Mouse (Mus musculus): ENCODE measurements at regions not wholly inside any gene's neighbourhood (a gene's known extent, or its start where the extent isn't known, plus 50 kb on each side); places are given as distances from the start of the nearest gene placed in this dataset.
A peak's percentile ranks its signal among the peaks of the same experiment; 100 is the strongest.

DNA sequence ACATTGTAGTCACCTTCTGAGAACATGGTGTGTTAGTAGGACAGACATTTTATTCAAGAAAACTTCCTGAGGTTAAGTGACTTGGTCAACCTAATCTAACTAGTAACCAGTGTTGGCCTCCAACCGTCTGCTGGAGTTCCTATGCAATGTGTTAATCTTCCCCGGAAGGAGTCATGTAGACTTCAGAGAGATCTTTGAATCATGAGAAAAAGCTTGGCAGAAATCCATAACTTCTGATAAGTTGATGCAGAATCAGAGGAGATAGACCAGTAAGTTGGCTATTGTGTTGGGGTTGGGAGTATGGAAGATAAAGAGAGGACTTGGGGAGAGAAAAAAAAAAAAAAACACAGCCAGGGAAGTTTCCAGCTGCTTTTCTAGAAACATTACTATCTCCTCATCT, 1424.9 kb upstream of the A1bg start:
- Histone ChIP-seq H3K9me3 (replicated peaks; ENCODE audit: control insufficient read depth, low read length) (no peaks in the 10 kb centered on the region), H3K27me3 (ENCODE audit: control insufficient read depth, insufficient read depth, low read length) (no peaks in the 10 kb centered on the region), H3K4me3 (ENCODE audit: low read depth, low read length) (no peak overlapping the region), H3K4me1 (ENCODE audit: control insufficient read depth, insufficient read depth, low read length) (no peaks in the 10 kb centered on the region), H3K9ac (replicated peaks; ENCODE audit: low read length) (no peak overlapping the region), H3K4me2 (ENCODE audit: low read depth, low read length) (no peak overlapping the region), H3K27ac (replicated peaks; ENCODE audit: low read depth, low read length) (no peak overlapping the region), H3K36me3 (replicated peaks; ENCODE audit: control insufficient read depth, insufficient read depth, low read depth, low read length) (no peaks in the 10 kb centered on the region)
- ATAC-seq (replicated peaks; ENCODE audit: insufficient number of reproducible peaks, low FRiP score, low TSS enrichment, low read depth) = no peak
- 87% methylated on average over 2 of the region's 2 CpGs for WGBS
- no peak for DNase-seq (ENCODE audit: low spot score)

GRCm38 (mm10) chr15:62345893-62346292, 1423.1 kb upstream of the A1bg start:
- no peaks in the 10 kb centered on the region for H3K36me3 ChIP-seq (replicated peaks; ENCODE audit: control insufficient read depth, insufficient read depth, low read depth, low read length)
- no peaks in the 10 kb centered on the region for H3K9me3 ChIP-seq (replicated peaks; ENCODE audit: control insufficient read depth, low read length)
- H3K4me2 ChIP-seq (ENCODE audit: low read depth, low read length) = no peak overlapping the region
- ATAC-seq (replicated peaks; ENCODE audit: insufficient number of reproducible peaks, low FRiP score, low TSS enrichment, low read depth) (no peak), DNase-seq (ENCODE audit: low spot score) (no peak)
- H3K9ac ChIP-seq (replicated peaks; ENCODE audit: low read length) = no peak overlapping the region
- H3K4me1 ChIP-seq (ENCODE audit: control insufficient read depth, insufficient read depth, low read length) = no peaks in the 10 kb centered on the region
- 76% methylated on average over 5 of the region's 5 CpGs for WGBS
- no peak overlapping the region for H3K4me3 ChIP-seq (ENCODE audit: low read depth, low read length)
- no peak overlapping the region for H3K27ac ChIP-seq (replicated peaks; ENCODE audit: low read depth, low read length)
- H3K27me3 ChIP-seq (ENCODE audit: control insufficient read depth, insufficient read depth, low read length) = no peaks in the 10 kb centered on the region

DNA sequence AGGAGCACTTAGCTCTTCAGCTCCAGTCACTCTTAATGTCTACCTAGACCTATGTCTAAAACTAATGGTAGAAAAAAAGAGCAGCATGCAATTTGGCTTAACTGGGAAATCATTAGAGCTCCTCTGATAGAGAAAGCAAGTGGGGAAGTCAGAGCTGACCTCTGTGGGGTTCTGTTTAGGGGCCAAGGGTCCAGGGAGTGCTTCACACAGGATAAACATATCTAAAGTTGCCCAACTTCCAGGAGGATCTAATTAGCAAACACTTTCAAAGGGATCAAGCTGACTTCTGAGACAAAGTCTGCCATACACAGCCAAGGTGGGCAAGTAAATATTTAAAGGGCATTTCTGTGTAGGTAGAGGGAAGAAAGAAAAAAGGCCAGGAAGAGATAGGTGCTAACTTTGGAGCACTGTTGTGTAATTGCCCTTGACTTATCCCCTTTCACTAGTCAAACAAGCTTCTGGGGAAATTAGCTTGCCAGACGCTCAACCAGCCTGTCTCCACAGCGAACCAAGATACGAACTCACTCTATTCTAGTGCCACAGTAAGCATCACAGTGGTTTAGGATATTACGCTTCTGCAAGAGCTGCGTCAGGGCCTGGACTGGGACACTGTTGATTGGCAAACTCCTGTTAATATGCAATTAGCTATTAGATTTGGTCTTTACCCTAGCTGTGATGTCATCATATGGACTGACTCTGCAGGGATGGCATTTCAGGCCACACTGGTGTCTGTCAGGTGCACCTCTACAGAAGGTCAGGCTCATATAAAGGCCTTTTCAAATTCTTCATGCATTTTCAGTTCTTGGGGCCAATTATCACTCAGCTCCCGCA, 1413.9 kb upstream of the A1bg start:
- H3K27ac ChIP-seq (replicated peaks; ENCODE audit: low read depth, low read length) = no peak overlapping the region
- DNase-seq (ENCODE audit: low spot score) (no peak), ATAC-seq (replicated peaks; ENCODE audit: insufficient number of reproducible peaks, low FRiP score, low TSS enrichment, low read depth) (no peak)
- 82% methylated on average over 6 of the region's 6 CpGs for WGBS
- no peaks in the 10 kb centered on the region for H3K27me3 ChIP-seq (ENCODE audit: control insufficient read depth, insufficient read depth, low read length)
- H3K9me3 ChIP-seq (replicated peaks; ENCODE audit: control insufficient read depth, low read length) = no peaks in the 10 kb centered on the region
- H3K36me3 ChIP-seq (replicated peaks; ENCODE audit: control insufficient read depth, insufficient read depth, low read depth, low read length) = no peaks in the 10 kb centered on the region
- H3K9ac ChIP-seq (replicated peaks; ENCODE audit: low read length) = no peak overlapping the region
- H3K4me3 ChIP-seq (ENCODE audit: low read depth, low read length) = no peak overlapping the region
- no peaks in the 10 kb centered on the region for H3K4me1 ChIP-seq (ENCODE audit: control insufficient read depth, insufficient read depth, low read length)
- no peak overlapping the region for H3K4me2 ChIP-seq (ENCODE audit: low read depth, low read length)

GRCm38 (mm10) chr15:62334256-62335009, 1411.6 kb upstream of the A1bg start:
- no peaks in the 10 kb centered on the region for H3K27me3 ChIP-seq (ENCODE audit: control insufficient read depth, insufficient read depth, low read length)
- H3K9me3 ChIP-seq (replicated peaks; ENCODE audit: control insufficient read depth, low read length) = no peaks in the 10 kb centered on the region
- DNase-seq (ENCODE audit: low spot score) (no peak), ATAC-seq (replicated peaks; ENCODE audit: insufficient number of reproducible peaks, low FRiP score, low TSS enrichment, low read depth) (no peak)
- no peak overlapping the region for H3K4me3 ChIP-seq (ENCODE audit: low read depth, low read length)
- no peaks in the 10 kb centered on the region for H3K4me1 ChIP-seq (ENCODE audit: control insufficient read depth, insufficient read depth, low read length)
- H3K4me2 ChIP-seq (ENCODE audit: low read depth, low read length) = no peak overlapping the region
- no peak overlapping the region for H3K27ac ChIP-seq (replicated peaks; ENCODE audit: low read depth, low read length)
- H3K9ac ChIP-seq (replicated peaks; ENCODE audit: low read length) = no peak overlapping the region
- no peaks in the 10 kb centered on the region for H3K36me3 ChIP-seq (replicated peaks; ENCODE audit: control insufficient read depth, insufficient read depth, low read depth, low read length)
- 91% methylated on average over 4 of the region's 4 CpGs for WGBS

DNA sequence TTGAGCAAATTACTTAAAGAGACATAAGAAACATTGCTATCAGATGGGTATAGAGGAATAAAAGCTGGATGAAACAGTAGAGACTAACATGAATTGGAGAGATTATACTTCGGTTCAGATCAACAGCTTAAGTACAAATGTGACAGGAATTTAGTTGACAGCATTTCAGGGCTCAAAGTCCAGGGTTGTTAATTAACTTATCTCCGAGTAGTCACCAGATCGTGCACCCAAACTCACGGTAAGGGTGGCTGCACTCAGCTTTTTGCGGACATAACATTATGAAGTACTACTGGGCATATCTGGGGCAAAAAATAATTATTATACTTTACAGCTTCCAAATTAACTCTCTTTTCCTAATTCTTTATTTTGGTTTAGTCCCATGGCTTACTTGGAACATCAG, 1409.3 kb upstream of the A1bg start:
- no peaks in the 10 kb centered on the region for H3K27me3 ChIP-seq (ENCODE audit: control insufficient read depth, insufficient read depth, low read length)
- H3K27ac ChIP-seq (replicated peaks; ENCODE audit: low read depth, low read length) = no peak overlapping the region
- 79% methylated on average over 5 of the region's 5 CpGs for WGBS

DNA sequence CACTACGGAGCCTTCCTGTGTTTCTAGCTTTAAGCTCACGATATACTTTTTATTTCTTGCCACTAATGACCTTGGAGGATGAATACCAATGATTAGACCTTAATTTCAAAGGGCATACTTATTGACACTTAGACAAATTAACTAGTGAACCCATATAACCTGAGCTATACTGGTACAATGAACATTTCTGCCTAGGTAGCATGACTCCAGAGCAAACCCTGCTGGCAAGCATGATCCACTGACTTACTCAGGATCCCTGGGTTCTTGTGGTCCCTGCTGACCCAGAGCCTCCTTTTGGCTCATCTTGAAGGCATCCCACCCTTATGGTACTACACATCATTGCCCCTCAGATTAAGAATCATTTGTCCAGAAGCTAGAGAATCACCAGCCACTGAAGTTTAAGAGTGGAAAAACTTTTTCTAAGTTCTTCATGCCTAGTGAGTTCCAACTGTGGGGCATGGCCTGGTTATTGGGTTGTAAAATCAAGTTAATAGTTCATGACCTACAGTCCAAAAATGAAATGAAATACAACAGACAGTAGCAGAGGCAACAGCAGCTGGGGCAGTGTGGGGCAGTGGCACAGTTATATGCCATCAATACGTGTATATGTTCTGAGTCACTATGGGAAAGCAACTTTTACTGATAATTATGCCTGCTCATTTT, 1408.5 kb upstream of the A1bg start:
- no peaks in the 10 kb centered on the region for H3K9me3 ChIP-seq (replicated peaks; ENCODE audit: control insufficient read depth, low read length)
- no peak overlapping the region for H3K4me2 ChIP-seq (ENCODE audit: low read depth, low read length)
- no peaks in the 10 kb centered on the region for H3K4me1 ChIP-seq (ENCODE audit: control insufficient read depth, insufficient read depth, low read length)
- H3K9ac ChIP-seq (replicated peaks; ENCODE audit: low read length) = no peak overlapping the region
- 94% methylated on average over 3 of the region's 3 CpGs for WGBS
- no peak for DNase-seq (ENCODE audit: low spot score)
- H3K27me3 ChIP-seq (ENCODE audit: control insufficient read depth, insufficient read depth, low read length) = no peaks in the 10 kb centered on the region
- H3K4me3 ChIP-seq (ENCODE audit: low read depth, low read length) = no peak overlapping the region
- no peak for ATAC-seq (replicated peaks; ENCODE audit: insufficient number of reproducible peaks, low FRiP score, low TSS enrichment, low read depth)
- no peaks in the 10 kb centered on the region for H3K36me3 ChIP-seq (replicated peaks; ENCODE audit: control insufficient read depth, insufficient read depth, low read depth, low read length)
- H3K27ac ChIP-seq (replicated peaks; ENCODE audit: low read depth, low read length) = no peak overlapping the region

More for the DNA sequence above, 1409.3 kb upstream of the A1bg start:
- Histone ChIP-seq H3K36me3 (replicated peaks; ENCODE audit: control insufficient read depth, insufficient read depth, low read depth, low read length) (no peaks in the 10 kb centered on the region), H3K4me2 (ENCODE audit: low read depth, low read length) (no peak overlapping the region), H3K9ac (replicated peaks; ENCODE audit: low read length) (no peak overlapping the region), H3K9me3 (replicated peaks; ENCODE audit: control insufficient read depth, low read length) (no peaks in the 10 kb centered on the region), H3K4me3 (ENCODE audit: low read depth, low read length) (no peak overlapping the region), H3K4me1 (ENCODE audit: control insufficient read depth, insufficient read depth, low read length) (no peaks in the 10 kb centered on the region)
- no peak for DNase-seq (ENCODE audit: low spot score)
- no peak for ATAC-seq (replicated peaks; ENCODE audit: insufficient number of reproducible peaks, low FRiP score, low TSS enrichment, low read depth)

DNA sequence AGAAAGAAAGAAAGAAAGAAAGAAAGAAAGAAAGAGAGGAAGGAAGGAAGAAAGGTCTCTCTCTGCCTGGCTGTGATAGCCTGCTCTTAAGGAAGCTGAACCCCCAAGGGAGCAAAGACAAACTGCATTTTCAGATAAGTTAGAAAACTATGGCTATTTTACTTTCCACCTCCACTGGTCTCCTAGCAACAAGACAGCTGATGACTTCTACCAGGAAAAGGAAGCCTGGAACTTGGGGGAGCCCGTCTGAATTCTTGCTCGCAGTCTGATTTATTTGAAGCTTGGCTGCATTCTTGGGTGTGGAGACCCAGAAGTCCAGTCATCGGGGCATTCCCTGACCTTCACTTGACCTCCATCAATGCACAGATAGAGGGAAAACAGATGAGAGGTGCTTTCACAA, 1406.1 kb upstream of the A1bg start:
- WGBS = 5% methylated on average over 3 of the region's 3 CpGs
- H3K36me3 ChIP-seq (replicated peaks; ENCODE audit: control insufficient read depth, insufficient read depth, low read depth, low read length) = no peaks in the 10 kb centered on the region
- no peak for ATAC-seq (replicated peaks; ENCODE audit: insufficient number of reproducible peaks, low FRiP score, low TSS enrichment, low read depth)
- H3K4me2 ChIP-seq (ENCODE audit: low read depth, low read length) = no peak overlapping the region
- peak; percentile 49 for DNase-seq (ENCODE audit: low spot score)
- H3K4me3 ChIP-seq (ENCODE audit: low read depth, low read length) = no peak overlapping the region
- no peak overlapping the region for H3K9ac ChIP-seq (replicated peaks; ENCODE audit: low read length)
- no peaks in the 10 kb centered on the region for H3K27me3 ChIP-seq (ENCODE audit: control insufficient read depth, insufficient read depth, low read length)
- no peaks in the 10 kb centered on the region for H3K9me3 ChIP-seq (replicated peaks; ENCODE audit: control insufficient read depth, low read length)
- no peaks in the 10 kb centered on the region for H3K4me1 ChIP-seq (ENCODE audit: control insufficient read depth, insufficient read depth, low read length)
- H3K27ac ChIP-seq (replicated peaks; ENCODE audit: low read depth, low read length) = no peak overlapping the region

Measured in embryonic facial prominence, embryonic 11.5 days (tissue).